In the genomic region with DNA sequence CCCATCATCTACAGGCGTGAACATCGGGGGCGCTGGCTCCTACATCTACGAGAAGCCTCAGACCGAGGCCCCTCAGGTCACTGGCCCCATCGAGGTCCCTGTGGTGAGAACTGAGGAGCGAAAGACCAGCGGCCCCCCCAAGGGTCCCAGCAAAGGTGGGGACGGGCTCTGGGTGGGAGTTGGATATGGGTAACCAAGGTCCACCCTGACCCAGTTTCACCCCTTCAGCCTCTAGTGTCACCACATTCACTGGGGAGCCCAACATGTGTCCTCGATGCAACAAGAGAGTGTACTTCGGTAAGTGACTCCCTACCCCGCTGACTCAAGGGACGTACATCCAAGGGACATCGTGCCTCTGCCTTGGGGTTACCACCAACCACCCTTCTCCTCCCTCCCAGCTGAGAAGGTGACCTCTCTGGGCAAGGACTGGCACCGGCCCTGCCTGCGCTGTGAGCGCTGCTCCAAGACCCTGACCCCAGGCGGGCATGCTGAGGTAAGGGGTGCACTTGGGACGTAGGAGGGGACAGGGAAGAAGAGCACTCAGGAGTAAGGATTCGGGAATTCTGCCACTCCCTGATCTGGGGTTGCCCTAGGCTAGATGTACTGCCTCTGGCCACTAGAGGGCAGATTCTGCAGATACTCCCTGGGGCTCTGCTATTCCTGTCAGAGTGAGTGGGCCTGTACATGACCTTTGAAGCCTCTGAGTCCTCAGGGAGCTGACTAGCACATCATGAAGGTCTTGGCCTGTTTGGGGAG, we compare ENCODE assay signal across 8 mouse cellular contexts. TPM values are rescaled to one million over a fixed set of nuclear protein-coding genes. Genes with fewer than 3 reads are reported as not detected.
DNase-seq lines count a peak whose midpoint lies in the region; ATAC-seq and TF ChIP-seq lines count a peak whose summit lies in the region.
"Had no signal": no experiment of that assay in that cellular context is flagged by ENCODE, and none has a peak within 500 bp of the region (broad histone marks: within the 10 kb centered on the region; RNA-seq: fewer than 3 reads in every experiment).

No protein-coding gene starts in this region.

- H3K27me3 ChIP-seq in kidney, adult 2 months (replicated peaks; ENCODE audit: control insufficient read depth, insufficient read depth, low read length) = no peaks in the 10 kb centered on the region

- H3K36me3 ChIP-seq in kidney, adult 2 months (ENCODE audit: control insufficient read depth, insufficient read depth, low read length) = no peaks in the 10 kb centered on the region
- H3K36me3 ChIP-seq: embryonic facial prominence, embryonic 15.5 days had no signal

- peak; percentile 74 for TF ChIP-seq CTCF in kidney, adult 2 months (conservative IDR thresholded peaks at IDR 0.05; ENCODE audit: insufficient read depth, insufficient read length, low read depth, low read length)
- TF ChIP-seq CTCF in brain, embryonic 14.5 days (IDR thresholded peaks at IDR 0.05; ENCODE audit: borderline replicate concordance, extremely low read depth, insufficient read depth, insufficient read length) = peak; percentile 69

- no peak overlapping the region for H3K4me3 ChIP-seq in kidney, adult 2 months (ENCODE audit: insufficient read depth, low read depth, low read length)
- H3K4me3 ChIP-seq: embryonic facial prominence, embryonic 15.5 days had no signal

- 72% methylated on average over 20 of the region's 20 CpGs for WGBS in kidney, adult 2 months

- TF ChIP-seq POLR2A in kidney, adult 2 months (IDR thresholded peaks at IDR 0.05; ENCODE audit: low read depth, low read length) = no peak
- no peak for TF ChIP-seq POLR2A in brain, embryonic 14.5 days (IDR thresholded peaks at IDR 0.05; ENCODE audit: borderline replicate concordance, extremely low read depth, insufficient read depth, insufficient read length, poor library complexity, severe bottlenecking)

- H3K27ac ChIP-seq in kidney, adult 2 months (ENCODE audit: insufficient read depth, low read depth, low read length) = no peak overlapping the region
- H3K27ac ChIP-seq: embryonic facial prominence, embryonic 15.5 days had no signal

- peaks cover 15% of the 10 kb centered on the region for H3K4me1 ChIP-seq in kidney, adult 2 months (ENCODE audit: control insufficient read depth, insufficient read depth, low read length)

- DNase-seq in kidney, adult 2 months = peak; percentile 60
- no peak for DNase-seq in kidney, postnatal 14 days
- DNase-seq in ES-CJ7 (ENCODE audit: low read depth, low spot score) = peak; percentile 84
- no peak for DNase-seq in brain, embryonic 14.5 days (ENCODE audit: low read depth)
- DNase-seq in heart, postnatal 36 days = peak; percentile 64 to 74
- no peak for DNase-seq in frontal cortex, postnatal 25 days (ENCODE audit: low spot score in 2 of 2)

- intact Hi-C loops in heart, postnatal 36 days (cut with DNase I) = no loop called here

- ATAC-seq in neutrophil, adult 5-6 weeks (ENCODE audit: extremely low read depth, insufficient number of reproducible peaks, low FRiP score, poor library complexity, severe bottlenecking) = peak; percentile 24; the same call in 1 of the 2 replicates

RNA-seq across cellular contexts. Expression of gene Crip1, which starts 1.9 kb away (rescaled TPM):
- 195 and 229 TPM in 2 replicates for polyA plus RNA-seq in kidney, adult 2 months (2012; rRNA removed)
- polyA plus RNA-seq in brain, embryonic 14.5 days (2012; rRNA removed) = 53.9 and 64.2 TPM in 2 replicates
- total RNA-seq in heart, postnatal 36 days (2021) = 100 to 1,000 TPM; 190 to 198 TPM
- total RNA-seq in neutrophil, adult 5-6 weeks (2017) = 361 and 448 TPM in 2 replicates

RNA-seq across cellular contexts. Expression of gene Crip2, which starts 4.1 kb away (rescaled TPM):
- 221 and 233 TPM in 2 replicates for polyA plus RNA-seq in kidney, adult 2 months (2012; rRNA removed)
- polyA plus RNA-seq in brain, embryonic 14.5 days (2012; rRNA removed) = 303 and 373 TPM in 2 replicates
- total RNA-seq in heart, postnatal 36 days (2021) = 1,000 to 10,000 TPM; 1,482 to 1,552 TPM
- total RNA-seq in neutrophil, adult 5-6 weeks (2017) = 0.70 and 1.2 TPM in 2 replicates

RNA-seq across cellular contexts. Expression of gene Tedc1, which starts 12.0 kb away (rescaled TPM):
- 1.0 and 1.3 TPM in 2 replicates for polyA plus RNA-seq in kidney, adult 2 months (2012; rRNA removed)
- polyA plus RNA-seq in brain, embryonic 14.5 days (2012; rRNA removed) = 12.9 and 18.0 TPM in 2 replicates
- total RNA-seq in heart, postnatal 36 days (2021) = under 1 TPM; 0.19 to 0.49 TPM
- 3.8 and 7.9 TPM in 2 replicates for total RNA-seq in neutrophil, adult 5-6 weeks (2017)

RNA-seq across cellular contexts. Expression of gene Tmem121, which starts 41.6 kb away (rescaled TPM):
- 0.27 and 0.41 TPM in 2 replicates for polyA plus RNA-seq in kidney, adult 2 months (2012; rRNA removed)
- polyA plus RNA-seq in brain, embryonic 14.5 days (2012; rRNA removed) = 66.9 and 78.8 TPM in 2 replicates
- total RNA-seq in heart, postnatal 36 days (2021) = not detected
- total RNA-seq in neutrophil, adult 5-6 weeks (2017) = not detected in 2 replicates

RNA-seq across cellular contexts. Expression of gene Mta1, which starts 46.1 kb away (rescaled TPM):
- polyA plus RNA-seq in kidney, adult 2 months (2012; rRNA removed) = 39.0 and 44.4 TPM in 2 replicates
- polyA plus RNA-seq in brain, embryonic 14.5 days (2012; rRNA removed) = 124 and 134 TPM in 2 replicates
- 10 to 100 TPM; 48.7 to 56.4 TPM for total RNA-seq in heart, postnatal 36 days (2021)
- total RNA-seq in neutrophil, adult 5-6 weeks (2017) = 12.8 and 17.7 TPM in 2 replicates

Comparison
In these comparisons a context has a peak if more than half of its experiments do, and no peak if none do; other contexts are left out.
1. DNase-seq: peak in kidney, adult 2 months (single experiment), ES-CJ7 (single experiment) and heart, postnatal 36 days (2 of 2); none in kidney, postnatal 14 days (single experiment), brain, embryonic 14.5 days (single experiment) and frontal cortex, postnatal 25 days (0 of 2).
2. RNA of gene Crip2, which starts 4.1 kb away (total RNA-seq): 1,482 to 1,552 TPM in heart, postnatal 36 days; 0.70 to 1.2 TPM in neutrophil, adult 5-6 weeks; every median in the first group is over 100 times any median in the second.